Mouse (Mus musculus): ENCODE results near the gene Il4i1.

- TF ChIP-seq CTCF (IDR thresholded peaks at IDR 0.05; ENCODE audit: insufficient read depth, low read depth, low read length) (no peak), POLR2A (IDR thresholded peaks at IDR 0.05; ENCODE audit: insufficient read depth, low read depth, low read length) (no peak)
Measured at GRCm38 (mm10) chr7:44861429-44861816, 45.2 kb downstream of the Il4i1 start.

Measured in olfactory bulb, adult 2 months (tissue).